Mouse (Mus musculus) kidney, postnatal 10 days (tissue): ENCODE measurements around the gene Rab8a.
"Not testable (repeated sequence)": the region's sequence is repeated elsewhere in the genome, so short reads cannot be mapped to it uniquely, and the experiment has no call there.

Experiments used
- DNase-seq: peaks from one replicate; pipeline ENCODE4 v3.0.0; 2021; ENCODE audit warnings: mixed read lengths

Gene Rab8a

DNA sequence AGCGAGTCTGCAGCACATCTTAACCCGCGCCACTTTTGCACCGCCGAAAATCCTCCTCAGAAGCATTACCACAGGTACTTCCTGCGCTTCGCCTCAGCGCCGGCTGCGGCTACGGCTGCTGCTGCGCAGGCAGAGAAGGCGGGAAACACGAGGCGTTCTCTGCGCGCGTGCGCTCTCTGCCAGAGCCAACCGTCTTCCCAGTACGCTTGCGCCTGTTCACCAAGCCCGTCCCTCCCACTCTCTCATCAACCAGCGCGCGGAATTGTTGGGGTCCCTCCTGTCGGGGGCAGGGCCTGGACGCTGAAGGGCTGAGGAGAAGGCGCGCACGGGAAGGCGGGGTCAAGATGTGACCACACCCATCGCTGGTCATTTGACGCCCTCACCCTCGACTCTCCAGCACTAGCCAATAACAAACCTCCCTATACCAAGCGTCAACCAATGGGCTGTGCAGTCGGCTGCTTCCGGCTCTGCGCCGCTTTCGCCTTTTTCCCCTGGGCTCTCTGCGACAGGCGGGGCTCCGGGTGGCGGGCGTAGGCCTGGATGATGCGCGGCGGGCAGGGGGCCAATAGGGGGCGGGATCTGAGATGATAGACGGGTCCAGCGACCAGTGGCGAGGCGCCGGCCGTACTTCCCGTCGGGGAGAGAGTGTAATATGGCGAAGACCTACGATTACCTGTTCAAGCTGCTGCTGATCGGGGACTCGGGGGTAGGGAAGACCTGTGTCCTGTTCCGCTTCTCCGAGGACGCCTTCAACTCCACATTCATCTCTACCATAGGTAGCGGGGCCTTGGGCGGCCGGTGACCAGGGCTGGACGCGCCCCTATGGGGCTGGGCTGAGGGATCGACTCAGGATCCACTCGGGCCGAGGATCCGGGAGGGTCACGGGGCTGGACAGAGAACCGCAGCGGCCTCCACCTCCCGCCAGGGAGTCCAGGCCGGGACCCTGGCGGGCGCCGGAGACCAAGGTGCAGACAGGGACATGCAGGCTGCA lies at the start of gene Rab8a:
Gene Rab8a, plus strand, starts transcription at position 494 of the 991 bp plus-strand sequence.
- peak; percentile 100 for DNase-seq

- DNase-seq, result no peak
These were observed 48.5 kb upstream of the Rab8a start for GRCm38 (mm10) chr8:72112486-72112885.

DNA sequence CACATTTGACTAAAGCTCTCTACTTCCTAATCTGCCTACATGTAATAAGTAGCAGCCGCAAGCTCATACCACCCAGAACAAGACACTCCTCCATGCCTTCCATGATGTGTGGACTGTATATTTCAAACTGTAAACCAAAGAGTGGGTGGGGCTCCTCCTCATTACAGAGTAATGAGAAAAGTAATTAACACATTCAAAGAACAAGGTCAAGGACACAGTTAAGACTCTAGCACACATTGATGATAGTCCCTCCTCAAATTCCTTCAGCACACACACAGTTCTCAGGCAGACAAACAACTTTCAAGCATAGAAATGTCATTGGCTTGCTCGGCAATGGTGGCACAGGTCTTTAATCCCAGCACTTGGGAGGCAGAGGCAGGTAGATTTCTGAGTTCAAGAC lies 45.8 kb upstream of the Rab8a start:
- no peak for DNase-seq

DNA sequence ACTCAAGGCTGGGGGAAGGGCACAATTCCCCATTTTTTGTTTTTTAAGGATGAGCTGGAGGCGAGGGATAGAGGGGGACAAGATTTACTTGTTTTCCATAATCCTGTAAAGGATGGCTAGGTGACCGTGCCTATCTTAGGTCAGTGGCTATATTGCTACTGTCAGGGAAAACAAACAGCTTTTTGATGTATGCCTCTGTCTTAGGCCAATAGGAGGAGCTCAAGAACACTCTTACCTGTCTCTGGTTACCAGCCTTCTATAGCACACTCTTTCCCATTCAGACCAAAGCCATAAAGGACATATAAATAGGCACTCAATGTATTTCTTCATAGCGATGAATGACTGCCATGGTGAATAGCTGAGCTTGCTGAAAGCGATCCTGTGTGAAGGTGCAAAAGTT lies 42.4 kb upstream of the Rab8a start:
- no peak for DNase-seq

DNA sequence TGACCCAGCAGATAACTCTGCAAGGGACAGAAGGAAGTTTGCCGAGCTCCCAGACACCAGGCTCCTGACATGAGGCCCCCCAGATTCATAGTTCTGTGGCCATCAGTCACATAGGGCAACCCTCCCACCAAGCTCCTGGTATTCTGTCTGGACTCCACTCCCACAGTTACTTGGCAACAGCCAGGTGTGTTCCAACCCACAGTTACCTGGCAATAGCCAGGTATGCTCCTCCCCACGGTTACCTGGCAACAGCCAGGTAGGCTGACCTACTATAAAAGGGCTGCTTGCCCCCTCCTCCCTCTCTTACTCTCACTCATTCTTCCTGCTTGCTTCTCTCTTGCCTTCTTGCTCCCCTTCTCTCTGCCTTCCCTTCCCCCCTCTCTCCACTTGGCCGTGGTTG lies 39.5 kb upstream of the Rab8a start:
- DNase-seq, result not testable (repeated sequence)

DNA sequence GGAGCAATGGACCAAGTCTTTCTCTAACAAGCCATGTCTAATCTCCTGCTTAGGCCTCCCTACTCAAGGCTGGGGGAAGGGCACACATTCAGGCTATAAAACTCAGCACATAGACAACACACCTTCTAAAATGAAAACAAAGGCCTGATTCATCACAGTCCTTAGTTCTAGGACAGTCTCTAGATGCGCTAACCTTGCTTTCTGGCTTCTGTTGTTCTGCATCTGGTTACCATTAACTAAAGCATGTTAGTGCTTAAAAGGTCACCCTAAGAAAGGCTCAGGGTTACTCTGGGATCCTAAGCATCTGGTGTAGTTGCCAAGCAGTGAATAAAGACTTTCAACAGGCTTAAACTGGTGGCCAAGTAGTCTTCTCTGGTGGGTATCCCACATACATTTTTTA lies 39.0 kb upstream of the Rab8a start:
- DNase-seq, result no peak

- DNase-seq, result no peak
These were observed 33.2 kb upstream of the Rab8a start for GRCm38 (mm10) chr8:72127834-72128233.

GRCm38 (mm10) chr8:72131251-72131650 lies 29.7 kb upstream of the Rab8a start:
- DNase-seq, result peak; percentile 76

- DNase-seq, result no peak
These were observed 29.1 kb upstream of the Rab8a start for GRCm38 (mm10) chr8:72131901-72132300.

GRCm38 (mm10) chr8:72132417-72132816 lies 28.6 kb upstream of the Rab8a start:
- no peak for DNase-seq

- peak; percentile 76 for DNase-seq
These were observed 28.1 kb upstream of the Rab8a start for GRCm38 (mm10) chr8:72132891-72133290.

DNA sequence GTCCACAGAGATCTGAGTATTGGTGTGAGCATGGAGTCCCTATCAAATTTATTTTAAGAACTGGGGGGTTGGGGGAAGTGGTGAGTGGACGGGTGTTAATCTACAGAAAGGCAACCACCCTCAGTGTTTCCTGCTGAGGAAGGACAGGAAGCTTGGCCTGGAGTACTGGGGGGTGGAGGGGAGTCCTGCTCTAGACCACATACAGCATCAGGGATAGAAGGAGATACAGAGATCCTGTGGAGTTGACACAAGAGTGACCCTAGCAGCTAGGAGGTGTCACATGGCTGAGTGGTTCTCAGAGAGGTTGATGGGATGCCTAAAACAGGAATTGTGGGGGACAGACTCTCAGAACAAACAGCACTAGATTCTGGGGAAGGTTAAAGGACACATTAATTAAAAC lies 27.5 kb upstream of the Rab8a start:
- DNase-seq, result peak; percentile 30

DNA sequence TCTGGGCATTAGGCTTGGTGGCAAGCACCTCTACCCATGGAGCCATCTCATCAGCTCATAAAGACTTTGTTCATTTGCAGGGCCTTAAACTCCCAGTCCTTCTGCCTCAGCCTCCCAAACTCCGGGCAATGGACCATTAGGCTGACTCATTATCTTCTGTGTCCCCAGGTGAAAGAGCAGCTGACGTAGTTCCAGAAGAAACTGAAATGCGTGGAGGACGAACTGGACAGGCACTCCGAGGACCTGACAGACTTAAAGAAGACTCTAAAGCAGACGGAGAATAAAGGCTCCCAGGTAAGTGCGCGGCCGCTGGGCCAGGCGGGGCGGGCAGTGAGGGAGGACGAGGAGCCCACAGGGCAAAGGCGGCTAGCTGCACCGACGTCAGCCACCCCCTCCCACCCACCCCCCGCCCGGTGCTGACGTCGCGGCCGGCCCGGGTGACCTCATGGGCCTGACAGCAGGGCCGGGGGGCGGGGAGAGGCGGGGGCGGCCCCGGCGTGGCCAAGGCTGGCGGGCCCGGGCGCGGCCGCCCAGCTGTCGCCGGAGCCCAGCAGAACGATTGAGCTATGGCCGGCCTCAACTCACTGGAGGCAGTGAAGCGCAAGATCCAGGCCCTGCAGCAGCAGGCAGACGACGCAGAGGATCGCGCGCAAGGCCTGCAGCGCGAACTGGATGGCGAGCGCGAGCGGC lies 26.1 kb upstream of the Rab8a start, which contains the start of gene Tpm4:
Gene Tpm4, plus strand, starts transcription at position 220 of the 690 bp plus-strand sequence.
- DNase-seq, result peak; percentile 90

- peak; percentile 72 for DNase-seq
These were observed 25.3 kb upstream of the Rab8a start for GRCm38 (mm10) chr8:72135446-72136301.

DNA sequence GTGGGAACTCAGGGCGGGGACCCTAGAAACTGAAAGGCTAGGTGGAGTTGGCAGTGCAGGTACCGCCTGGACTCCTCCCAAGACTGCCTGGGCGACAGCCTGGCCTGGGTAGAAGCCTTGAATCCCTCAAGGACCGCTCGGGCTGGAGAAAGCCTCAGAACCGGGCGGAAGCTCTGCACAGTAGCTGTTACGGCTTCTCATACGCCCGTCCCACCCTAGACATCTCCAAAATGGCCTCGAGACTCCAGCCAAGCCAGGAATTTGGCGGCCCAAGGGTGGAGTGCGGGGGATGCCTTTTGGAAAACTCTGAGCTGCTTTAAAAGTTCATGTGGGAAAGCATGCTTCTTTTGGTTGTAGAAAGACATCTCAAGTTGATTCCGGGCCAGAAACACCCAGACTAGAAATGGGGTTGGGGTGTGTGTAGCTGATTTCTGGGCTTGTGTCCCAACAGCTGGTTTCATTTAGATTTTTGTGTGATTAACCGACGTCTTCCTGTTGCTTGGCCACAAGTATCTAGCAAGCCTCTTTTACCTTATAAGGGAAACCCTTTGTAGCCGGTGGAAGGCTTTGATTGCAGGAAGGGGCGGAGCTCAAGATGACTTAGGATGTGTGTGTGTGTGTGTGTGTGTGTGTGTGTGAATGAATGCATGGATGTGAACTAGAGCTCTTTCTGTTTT lies 24.6 kb upstream of the Rab8a start:
- DNase-seq, result peak; percentile 83

DNA sequence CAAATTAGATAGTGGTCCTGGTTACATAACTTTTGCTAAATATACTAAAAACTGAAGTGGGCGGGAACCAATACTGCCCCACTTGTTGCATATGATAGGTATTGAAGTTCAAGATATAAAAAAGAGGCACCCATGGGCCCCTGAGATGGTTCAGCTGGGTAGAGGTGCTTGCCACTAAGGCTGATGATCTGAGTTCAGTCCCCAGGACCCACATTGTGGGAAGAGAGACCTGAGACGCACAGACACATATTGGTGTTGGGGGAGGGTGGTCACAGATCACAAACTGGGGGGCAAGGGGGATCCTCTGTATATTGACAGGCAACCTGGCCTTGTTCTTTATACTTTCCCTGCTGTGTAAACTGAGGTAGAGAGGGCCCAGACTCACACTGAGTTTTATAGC lies 23.6 kb upstream of the Rab8a start:
- DNase-seq, result no peak

- no peak for DNase-seq
These were observed 22.5 kb upstream of the Rab8a start for GRCm38 (mm10) chr8:72138456-72138855.

- DNase-seq, result no peak
These were observed 17.7 kb upstream of the Rab8a start for GRCm38 (mm10) chr8:72143256-72143824.

DNA sequence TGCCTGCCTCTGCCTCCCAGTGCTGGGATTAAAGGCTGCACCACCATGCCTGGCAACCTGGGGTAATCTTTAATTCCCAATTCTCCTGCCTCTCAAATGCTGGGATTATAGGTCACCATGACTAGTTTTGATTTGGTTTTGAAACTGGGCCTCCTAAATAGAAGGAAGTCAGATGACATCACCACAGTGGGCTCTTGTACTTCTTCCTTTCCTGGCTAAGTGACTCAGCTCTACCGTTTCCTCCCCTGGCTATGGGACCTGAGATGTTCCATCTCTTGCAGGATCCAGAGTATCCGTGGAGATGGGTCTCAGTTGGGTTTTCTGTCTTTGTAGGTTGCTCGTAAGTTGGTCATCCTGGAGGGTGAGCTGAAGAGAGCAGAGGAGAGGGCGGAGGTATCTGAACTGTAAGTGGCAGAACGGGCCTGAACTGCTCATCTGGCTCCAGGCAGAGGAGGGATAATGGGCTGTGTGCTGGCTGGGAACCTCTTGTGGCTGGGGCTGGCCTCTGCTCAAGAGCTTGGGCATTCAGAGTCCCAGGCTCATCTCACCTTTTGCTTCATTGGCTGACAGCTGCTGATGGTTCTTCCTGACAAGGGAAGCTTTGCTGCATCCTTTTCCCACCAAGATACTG lies 16.5 kb upstream of the Rab8a start:
- no peak for DNase-seq

- DNase-seq, result no peak
These were observed 15.5 kb upstream of the Rab8a start for GRCm38 (mm10) chr8:72145511-72145910.

- DNase-seq, result no peak
These were observed 14.9 kb upstream of the Rab8a start for GRCm38 (mm10) chr8:72146056-72146455.
